Mouse (Mus musculus) CD4-positive, CD25-positive, alpha-beta regulatory T cell, adult 9 weeks (primary cell): ENCODE measurements around the gene Cox7b2. TPM values are rescaled to one million over a fixed set of nuclear protein-coding genes. Genes with fewer than 3 reads are reported as not detected.

Source experiments
- polyA plus RNA-seq: library from polyadenylated mRNA; unstranded; fragments of 100-300 nt; shearing (Covaris generic); gene quantifications from one replicate; pipeline ENCODE4 v1.2.1, GENCODE M21; 2017

Gene Cox7b2
- not detected for polyA plus RNA-seq

DNA sequence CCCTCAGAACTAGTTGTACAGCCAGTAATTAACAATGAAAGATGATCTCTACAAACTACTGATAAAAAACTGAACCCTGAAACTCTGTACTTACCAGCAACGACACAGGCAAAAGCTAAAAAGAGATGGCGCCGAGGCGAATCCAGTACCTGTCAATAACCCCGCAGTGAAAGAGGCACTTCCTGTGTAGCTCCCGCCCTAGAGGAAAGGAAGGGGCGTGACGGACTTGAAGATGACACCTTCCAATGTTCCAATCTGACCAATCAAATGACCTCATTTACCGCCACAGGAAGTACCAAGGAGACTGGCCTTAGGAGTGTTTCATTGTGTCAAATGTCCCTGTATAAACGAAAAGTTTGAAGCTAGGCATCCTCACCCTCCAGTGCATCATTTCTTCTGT is at the start of gene Cox7b2:
Gene Cox7b2, minus strand, starts transcription at position 127 of the 400 bp plus-strand sequence.

Other genes with a start within 250 kb of the Cox7b2 start
- gene Gabrb1, start 109.9 kb upstream of the Cox7b2 start, polyA plus RNA-seq, result 0.02 TPM
- not detected for gene Gabra4, start 110.1 kb upstream of the Cox7b2 start, polyA plus RNA-seq